Mouse (Mus musculus): ENCODE measurements around the gene Lrrk1.

Lrrk1 gene

GRCm38 (mm10) chr7:66187581-66188231 lies 200.4 kb downstream of the Lrrk1 start:
- no peak for DNase-seq (ENCODE audit: low spot score)

- DNase-seq (ENCODE audit: low spot score): no peak
These were observed 202.8 kb downstream of the Lrrk1 start for GRCm38 (mm10) chr7:66185370-66185769.

DNA sequence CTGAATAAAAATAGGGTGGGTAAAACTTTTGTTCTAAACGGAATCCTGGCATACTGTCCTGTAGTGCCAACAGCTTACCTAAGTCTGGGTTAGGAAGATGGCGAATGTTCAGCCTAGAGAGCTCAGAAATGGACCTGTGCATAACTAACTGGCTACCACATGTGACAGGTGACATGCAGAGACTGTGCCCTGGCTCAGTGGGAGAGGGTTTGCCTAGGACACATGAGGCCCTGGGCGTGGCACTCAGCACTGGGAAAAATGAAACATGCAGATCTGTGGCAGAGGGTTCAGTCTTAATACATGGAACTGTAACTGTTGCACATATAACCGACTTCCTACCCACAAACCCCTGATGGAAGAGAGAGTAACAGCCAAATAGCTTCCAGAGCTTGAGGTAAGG lies 204.1 kb downstream of the Lrrk1 start:
- DNase-seq (ENCODE audit: low spot score): no peak

GRCm38 (mm10) chr7:66183404-66183803 lies 204.7 kb downstream of the Lrrk1 start:
- no peak for DNase-seq (ENCODE audit: low spot score)

- no peak for DNase-seq (ENCODE audit: low spot score)
These were observed 206.0 kb downstream of the Lrrk1 start for GRCm38 (mm10) chr7:66182075-66182715.

DNA sequence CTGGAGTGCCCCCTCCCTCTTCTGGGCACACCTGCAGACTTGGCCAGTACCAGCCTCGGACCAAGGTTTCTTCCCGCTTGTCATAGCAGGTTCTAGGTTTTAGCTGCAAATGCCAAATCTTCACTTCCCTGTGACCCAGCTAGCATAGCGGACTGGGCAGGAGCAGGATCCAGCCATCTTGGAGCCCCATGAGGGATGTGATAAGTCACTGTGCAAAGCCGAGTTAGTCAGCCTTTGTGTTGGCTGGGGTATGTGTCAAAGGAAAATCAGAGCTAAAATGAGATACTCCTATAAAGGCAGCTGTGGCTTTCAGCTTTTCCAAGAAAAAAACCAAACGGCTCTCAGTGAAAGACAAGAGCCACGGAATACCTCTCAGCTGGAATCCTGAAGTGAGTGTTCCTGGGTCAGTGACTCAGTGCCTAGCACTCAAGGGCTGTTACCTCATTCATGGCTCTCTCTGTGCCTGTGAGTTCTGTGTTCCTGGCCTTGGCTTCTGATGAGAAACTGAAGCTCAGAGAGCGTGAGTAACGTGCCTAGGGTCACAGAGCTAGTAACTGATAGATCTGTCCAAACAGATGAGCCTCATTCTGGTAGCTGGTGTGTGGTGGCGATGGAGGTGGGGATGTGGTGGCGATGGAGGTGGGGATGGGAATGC lies 207.3 kb downstream of the Lrrk1 start:
- DNase-seq (ENCODE audit: low spot score): no peak

DNA sequence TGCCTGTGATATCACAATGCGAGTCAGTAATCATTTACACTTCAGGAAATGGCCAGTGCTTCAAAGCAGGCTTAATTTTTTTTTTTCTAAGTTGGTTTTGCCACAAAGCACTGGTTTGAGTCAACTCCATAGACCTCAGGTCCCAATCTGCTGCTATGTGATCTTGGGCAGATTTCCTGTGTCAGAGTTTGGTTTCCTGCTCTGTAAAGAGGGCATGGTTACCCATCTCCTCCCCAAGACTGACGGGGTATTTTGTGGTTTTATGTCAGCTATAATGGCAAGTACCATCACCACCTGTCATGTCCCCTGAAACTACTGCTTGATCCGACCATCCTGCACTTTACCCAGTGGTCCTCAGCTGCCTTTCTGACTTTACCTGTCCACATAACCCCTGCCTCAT lies 207.9 kb downstream of the Lrrk1 start:
- no peak for DNase-seq (ENCODE audit: low spot score)

DNA sequence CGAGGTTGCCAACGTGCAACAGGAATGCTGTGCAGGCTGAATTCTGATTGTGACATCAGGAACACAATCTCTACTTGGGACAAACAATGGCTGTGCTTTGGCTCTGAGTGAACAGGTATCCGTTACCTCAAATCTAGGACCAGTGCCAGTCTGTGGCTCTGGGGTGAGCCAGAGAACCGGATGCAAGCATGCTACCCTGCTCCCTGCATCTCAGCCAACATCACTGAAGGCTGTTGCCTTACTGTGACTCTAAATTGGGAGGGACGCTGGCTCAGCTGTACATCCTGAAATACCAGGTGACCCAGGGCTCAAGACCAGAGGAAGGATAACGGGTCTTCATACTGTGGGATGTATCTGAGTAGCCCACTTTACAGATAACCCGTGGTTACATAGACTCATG lies 208.4 kb downstream of the Lrrk1 start:
- no peak for DNase-seq (ENCODE audit: low spot score)

GRCm38 (mm10) chr7:66179120-66179581 lies 209.0 kb downstream of the Lrrk1 start:
- DNase-seq (ENCODE audit: low spot score): no peak

DNA sequence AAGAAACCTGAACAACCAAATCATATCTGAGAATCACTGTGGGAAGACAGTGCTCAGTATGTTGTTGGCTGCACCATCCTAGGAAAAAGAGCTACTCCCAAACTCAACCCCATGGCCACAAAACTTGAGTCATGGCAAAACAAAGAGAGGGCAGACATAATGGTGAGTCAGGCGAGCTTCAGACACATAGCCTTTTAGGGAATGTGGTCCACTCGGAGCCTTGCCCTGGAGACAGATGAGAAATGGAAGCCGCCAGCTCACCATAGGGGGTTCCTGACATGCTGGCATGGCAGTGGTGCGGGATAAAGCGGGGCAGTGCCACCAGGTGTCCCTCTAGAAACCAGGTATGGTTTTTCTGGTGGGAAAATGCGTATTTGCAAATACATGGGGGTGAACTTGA lies 210.0 kb downstream of the Lrrk1 start:
- no peak for DNase-seq (ENCODE audit: low spot score)

GRCm38 (mm10) chr7:66176929-66177328 lies 211.2 kb downstream of the Lrrk1 start:
- DNase-seq (ENCODE audit: low spot score): no peak

Measured in yolk sac, embryonic 10.5 days (tissue).